Mouse (Mus musculus) myocyte (in vitro differentiated cells): ENCODE measurements around the gene Srsf2.

Experiments
- CEBPB ChIP-seq: IDR thresholded peaks from 2 replicates; pipeline ENCODE4 v1.6.1; 2011; ENCODE audit warnings: mild to moderate bottlenecking, moderate library complexity; ENCODE audit not compliant: poor library complexity, insufficient read depth, severe bottlenecking
- E2F4 ChIP-seq: IDR thresholded peaks from one replicate; pipeline ENCODE4 v1.6.1; 2011; ENCODE audit warnings: mild to moderate bottlenecking, control low read depth, moderate library complexity; ENCODE audit not compliant: insufficient read depth
- MAX ChIP-seq: IDR thresholded peaks from one replicate; pipeline ENCODE4 v1.6.1; 2011; ENCODE audit warnings: low read depth, mild to moderate bottlenecking, control low read depth
- MYOD1 ChIP-seq, 3 experiments: IDR thresholded peaks; one replicate each; pipeline ENCODE4 v1.6.1; 2011; ENCODE audit warnings: control low read depth in 2 of 3, low read depth in 2 of 3, mild to moderate bottlenecking in 2 of 3, moderate library complexity in 1 of 3; ENCODE audit not compliant: insufficient read length in 2 of 3, control insufficient read depth in 1 of 3
- MYOG ChIP-seq, 3 experiments: IDR thresholded peaks; one replicate each; pipeline ENCODE4 v1.6.1; 2011; ENCODE audit warnings: control low read depth in 2 of 3, low read depth in 2 of 3, mild to moderate bottlenecking in 2 of 3; ENCODE audit not compliant: insufficient read length in 2 of 3, control insufficient read depth in 1 of 3, insufficient read depth in 1 of 3
- POLR2A ChIP-seq: IDR thresholded peaks from one replicate; pipeline ENCODE4 v1.6.1; 2011; ENCODE audit warnings: low read depth, mild to moderate bottlenecking, control low read depth, moderate library complexity; ENCODE audit not compliant: insufficient read length
- POLR2AphosphoS2 ChIP-seq: IDR thresholded peaks from one replicate; pipeline ENCODE4 v1.6.1; 2011; ENCODE audit warnings: low read depth, control low read depth; ENCODE audit not compliant: insufficient read length
- REST ChIP-seq: IDR thresholded peaks from one replicate; pipeline ENCODE4 v1.6.1; 2011; ENCODE audit warnings: mild to moderate bottlenecking, control low read depth, moderate library complexity; ENCODE audit not compliant: insufficient read depth, insufficient read length
- SRF ChIP-seq: IDR thresholded peaks from one replicate; pipeline ENCODE4 v1.6.1; 2011; ENCODE audit warnings: low read depth; ENCODE audit not compliant: control insufficient read depth, insufficient read length
- TCF12 ChIP-seq: IDR thresholded peaks from one replicate; pipeline ENCODE4 v1.6.1; 2011; ENCODE audit warnings: mild to moderate bottlenecking, control low read depth; ENCODE audit not compliant: poor library complexity, insufficient read depth, severe bottlenecking
- TCF3 ChIP-seq: IDR thresholded peaks from one replicate; pipeline ENCODE4 v1.6.1; 2011; ENCODE audit warnings: low read depth, control low read depth; ENCODE audit not compliant: insufficient read length
- USF1 ChIP-seq: IDR thresholded peaks from one replicate; pipeline ENCODE4 v1.6.1; 2011; ENCODE audit warnings: low read depth, mild to moderate bottlenecking, control low read depth, moderate library complexity

DNA sequence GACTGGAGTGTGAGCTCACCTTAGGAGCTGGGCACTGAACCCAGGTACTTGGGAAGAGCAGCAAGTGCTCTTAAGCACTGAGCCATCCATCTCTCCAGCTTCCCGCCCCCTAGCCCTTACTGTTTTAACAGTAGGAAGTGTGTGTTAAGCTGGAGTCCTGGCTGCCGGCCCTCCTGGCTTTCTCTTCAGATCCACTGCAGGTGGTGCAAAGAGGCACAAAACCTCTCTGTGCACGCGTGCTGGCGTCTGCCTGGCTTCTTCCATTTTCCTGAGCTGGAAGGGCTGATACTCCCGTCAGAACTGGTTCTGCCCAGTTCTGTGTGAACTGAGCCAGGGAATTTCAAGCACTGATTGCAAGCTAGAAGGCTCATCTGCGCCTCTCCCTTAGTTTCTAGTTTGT is 27.9 kb upstream of the Srsf2 start:
- TF ChIP-seq POLR2A (no peak), TCF12 (no peak), USF1 (no peak), MAX (no peak), POLR2AphosphoS2 (no peak), SRF (no peak), E2F4 (no peak), MYOD1 (IDR thresholded peaks at IDR 0.05; ENCODE audit: control insufficient read depth in 1 of 3, insufficient read length in 2 of 3, low read depth in 2 of 3) (no peak), MYOG (IDR thresholded peaks at IDR 0.05; ENCODE audit: control insufficient read depth in 1 of 3, insufficient read depth in 1 of 3, insufficient read length in 2 of 3, low read depth in 2 of 3) (no peak), CEBPB (no peak), TCF3 (no peak), REST (no peak)
